8 mouse cellular contexts compared by ENCODE assay signal in the genomic region with DNA sequence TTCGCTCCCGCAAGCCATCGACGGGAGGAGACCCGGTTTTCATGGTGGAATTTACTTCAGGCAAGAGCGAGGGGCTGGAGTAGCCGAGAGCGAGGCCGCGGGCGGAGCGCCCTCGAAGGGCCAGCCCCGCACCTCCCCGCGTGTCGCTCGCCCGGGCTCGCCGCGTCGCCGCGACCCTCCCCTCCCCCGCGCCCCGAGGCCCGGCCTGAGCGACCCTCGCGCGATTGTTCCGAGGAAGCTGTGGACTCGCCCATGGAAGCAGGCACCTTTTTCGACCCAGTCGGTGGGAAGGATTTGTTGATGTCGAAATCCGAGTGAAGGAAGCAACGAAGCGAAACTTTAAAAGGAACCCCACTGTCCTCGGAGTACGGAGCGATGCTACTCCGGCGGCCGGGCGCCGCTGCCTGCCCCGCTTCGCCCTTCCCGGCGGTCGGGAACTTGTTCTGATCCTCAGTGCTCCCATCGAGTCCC. TPM values are rescaled to one million over a fixed set of nuclear protein-coding genes. Genes with fewer than 3 reads are reported as not detected.
DNase-seq lines count a peak whose midpoint lies in the region; ATAC-seq and TF ChIP-seq lines count a peak whose summit lies in the region.

No protein-coding gene starts in this region.

- intact Hi-C loops in heart, postnatal 25 days (cut with DNase I): loop anchor here (5.0 kb wide), 2 partner anchors 33 to 78 kb away; no protein-coding TSS in a partner anchor

- H3K4me2 ChIP-seq in forebrain, embryonic 14.5 days (ENCODE audit: low read length): peak overlapping the region; percentile 88

- peak overlapping the region; percentile 90 for H3K9ac ChIP-seq in forebrain, embryonic 14.5 days (ENCODE audit: low read length)

- peak; percentile 59 for DNase-seq in forebrain, embryonic 14.5 days (ENCODE audit: low spot score)
- peak; percentile 16 for DNase-seq in heart, postnatal 25 days (ENCODE audit: low spot score)
- peak; percentile 51 to 67 for DNase-seq in layer of hippocampus, postnatal 14 days (ENCODE audit: low spot score in 2 of 2)
- peak; percentile 45 for DNase-seq in splenic B cell, adult 2 months (ENCODE audit: low read depth, low spot score)

- no peak for TF ChIP-seq CTCF in bone marrow macrophage, adult 2 months (IDR thresholded peaks at IDR 0.05; ENCODE audit: low read depth, low read length)

- H3K4me3 ChIP-seq in erythroblast, embryonic 14.5 days (replicated peaks): peak overlapping the region; percentile 86
- peak overlapping the region; percentile 89 for H3K4me3 ChIP-seq in bone marrow macrophage, adult 2 months (ENCODE audit: insufficient read depth, low read length)
- peak overlapping the region; percentile 88 for H3K4me3 ChIP-seq in forebrain, embryonic 14.5 days (ENCODE audit: low read depth, low read length)
- peak overlapping the region; percentile 97 for H3K4me3 ChIP-seq in megakaryocyte, embryonic 14.5 days (replicated peaks)

- ATAC-seq in erythroblast, adult 5-6 weeks (replicated peaks; ENCODE audit: low FRiP score, poor library complexity, severe bottlenecking): no peak
- peak; percentile 65 for ATAC-seq in forebrain, embryonic 14.5 days

- H3K4me1 ChIP-seq in erythroblast, embryonic 14.5 days (ENCODE audit: control insufficient read depth): peaks cover 28% of the 10 kb centered on the region
- H3K4me1 ChIP-seq in bone marrow macrophage, adult 2 months (ENCODE audit: control insufficient read depth, insufficient read depth, low read length): peaks cover 6% of the 10 kb centered on the region; the same call in 1 of the 2 replicates
- peaks cover 15% of the 10 kb centered on the region for H3K4me1 ChIP-seq in forebrain, embryonic 14.5 days (ENCODE audit: control insufficient read depth, insufficient read depth, low read length)
- peaks cover 29% of the 10 kb centered on the region for H3K4me1 ChIP-seq in megakaryocyte, embryonic 14.5 days

- H3K27ac ChIP-seq in bone marrow macrophage, adult 2 months (ENCODE audit: insufficient read depth, low read depth, low read length): peak overlapping the region; percentile 80
- H3K27ac ChIP-seq in forebrain, embryonic 14.5 days (ENCODE audit: low read depth, low read length): peak overlapping the region; percentile 97

- no peaks in the 10 kb centered on the region for H3K9me3 ChIP-seq in erythroblast, embryonic 14.5 days (ENCODE audit: control insufficient read depth, low read length)
- no peaks in the 10 kb centered on the region for H3K9me3 ChIP-seq in forebrain, embryonic 14.5 days (replicated peaks; ENCODE audit: control insufficient read depth, low read length)
- H3K9me3 ChIP-seq in megakaryocyte, embryonic 14.5 days: no peaks in the 10 kb centered on the region

- TF ChIP-seq POLR2A in bone marrow macrophage, adult 2 months (IDR thresholded peaks at IDR 0.05; ENCODE audit: borderline replicate concordance, low read depth, low read length): no peak

- H3K36me3 ChIP-seq in erythroblast, embryonic 14.5 days (ENCODE audit: control insufficient read depth): no peaks in the 10 kb centered on the region
- H3K36me3 ChIP-seq in forebrain, embryonic 14.5 days (ENCODE audit: control insufficient read depth, insufficient read depth, low read length): peaks cover 3% of the 10 kb centered on the region; the same call in 1 of the 2 replicates
- no peaks in the 10 kb centered on the region for H3K36me3 ChIP-seq in megakaryocyte, embryonic 14.5 days (replicated peaks; ENCODE audit: low read length)
- H3K36me3 ChIP-seq in splenic B cell, adult 2 months (ENCODE audit: control insufficient read depth, insufficient read depth, low read length, poor library complexity, severe bottlenecking): no peaks in the 10 kb centered on the region

- peaks cover 28% of the 10 kb centered on the region for H3K27me3 ChIP-seq in erythroblast, embryonic 14.5 days (ENCODE audit: control insufficient read depth)
- H3K27me3 ChIP-seq in forebrain, embryonic 14.5 days (replicated peaks; ENCODE audit: control insufficient read depth, insufficient read depth, low read length): no peaks in the 10 kb centered on the region
- peaks cover 2% of the 10 kb centered on the region for H3K27me3 ChIP-seq in megakaryocyte, embryonic 14.5 days (replicated peaks)
- peaks cover 4% of the 10 kb centered on the region; the same call in 1 of the 2 replicates for H3K27me3 ChIP-seq in splenic B cell, adult 2 months (ENCODE audit: control insufficient read depth, insufficient read depth, low read length, poor library complexity, severe bottlenecking)

- under 1% methylated on average over 54 of the region's 55 CpGs for WGBS in forebrain, embryonic 14.5 days

RNA-seq across cellular contexts. Expression of a gene that starts 0.6 kb away (rescaled TPM):
- 0.02 TPM in 2 replicates for polyA plus RNA-seq in erythroblast, embryonic 14.5 days (2012)
- total RNA-seq in erythroblast, adult 5-6 weeks (2015; ENCODE audit: low replicate concordance): 5.4 and 7.9 TPM in 2 replicates
- 2.0 and 8.4 TPM in 2 replicates for total RNA-seq in erythroblast, adult 5-6 weeks (2017; ENCODE audit: low replicate concordance)
- 20.6 and 26.0 TPM in 2 replicates for polyA plus RNA-seq in bone marrow macrophage, adult 2 months (2012; ENCODE audit: insufficient read depth, insufficient read length, missing spikeins)
- polyA plus RNA-seq in forebrain, embryonic 14.5 days (2014; fragmentation: Nextera tagmentation; extraction: Ambion mirVana): 14.0 and 16.3 TPM in 2 replicates
- total RNA-seq in heart, postnatal 25 days (2021): 10 to 100 TPM; 39.2 to 46.7 TPM
- total RNA-seq in layer of hippocampus, postnatal 14 days (2021): 100 to 1,000 TPM in 1 of 2 experiments, 10 to 100 TPM in 1; 94.2 to 102 TPM
- 0.28 TPM in 1 of 2 replicates, not detected in the other for polyA plus RNA-seq in megakaryocyte, embryonic 14.5 days (2012; ENCODE audit: insufficient read depth, low replicate concordance)

Comparison
In these comparisons a context has a peak if more than half of its experiments do, and no peak if none do; other contexts are left out.
1. RNA of a gene that starts 0.6 kb away (polyA plus RNA-seq): 20.6 to 26.0 TPM in bone marrow macrophage, adult 2 months and 14.0 to 16.3 TPM in forebrain, embryonic 14.5 days; 0.28 TPM in megakaryocyte, embryonic 14.5 days and 0.02 TPM in erythroblast, embryonic 14.5 days; every median in the first group is over 10 times any median in the second.
2. Peak in every context shown above with its lines, with median percentiles within 50 percentile points of each other: H3K4me3 ChIP-seq and DNase-seq.